Mouse (Mus musculus) central nervous system, embryonic 18 days (tissue): ENCODE data around the gene Vmn2r71. TPM values are rescaled to one million over a fixed set of nuclear protein-coding genes. Genes with fewer than 3 reads are reported as not detected.

Source experiments
- polyA plus RNA-seq: library from polyadenylated mRNA; depleted of rRNA; stranded (reverse); fragments of >200 nt; gene quantifications from 2 replicates; pipeline ENCODE4 v1.2.3, GENCODE M21; 2012; rRNA removed

Vmn2r71 gene
- polyA plus RNA-seq, result not detected in 2 replicates

GRCm38 (mm10) chr7:85562787-85563186, at the start of gene Vmn2r71:
Vmn2r71 (plus strand) TSS chr7:85563087.

DNA sequence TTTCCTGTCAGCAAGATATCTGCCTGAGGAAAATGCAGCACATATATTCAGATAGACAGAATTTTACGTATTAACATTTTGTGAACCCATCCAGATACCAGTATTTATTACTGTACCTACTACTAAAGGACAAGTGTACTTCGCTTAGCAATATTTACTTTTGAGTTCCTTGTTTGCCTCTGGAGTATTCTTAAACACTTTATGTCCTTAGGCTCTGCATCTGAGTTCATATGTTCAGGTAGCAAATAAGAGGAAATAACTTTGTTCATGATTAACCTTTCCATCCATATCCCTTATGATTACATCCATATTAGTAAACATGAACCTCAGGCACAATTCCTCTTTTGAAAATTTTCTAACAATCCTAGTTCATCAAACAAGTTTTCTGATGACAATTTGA, 6.2 kb downstream of the Vmn2r71 start, which contains the start of gene Vmn2r70:
TSS of gene Vmn2r70 (minus strand) at position 101 of the 400 bp plus-strand sequence.

Other genes starting within 250 kb of the Vmn2r71 start
- not detected in 2 replicates for gene Vmn2r69, start 147.2 kb upstream of the Vmn2r71 start, polyA plus RNA-seq
- gene Vmn2r70, start 6.1 kb downstream of the Vmn2r71 start, polyA plus RNA-seq, result not detected in 2 replicates
- not detected in 2 replicates for gene Vmn2r72, start 192.0 kb downstream of the Vmn2r71 start, polyA plus RNA-seq